Mouse (Mus musculus) heart, postnatal 25 days (tissue): ENCODE measurements around the gene Cdkal1. TPM values are rescaled to one million over a fixed set of nuclear protein-coding genes. Genes with fewer than 3 reads are reported as not detected.
A peak's percentile ranks its signal among the peaks of the same experiment; 100 is the strongest.

Experiments used
- DNase-seq: peaks from one replicate; pipeline ENCODE4 v3.0.0; 2022; ENCODE audit warnings: low spot score
- intact Hi-C: fragments of 180-260 bp; cut with DNase I; formaldehyde crosslinking; loops from one replicate; pipeline ENCODE4 v1.15.1; 2025
- total RNA-seq, 2 experiments: library from RNA; stranded (reverse); gene quantifications; 2 replicates each; pipeline ENCODE4 v1.2.3; 2021

Cdkal1 gene
- total RNA-seq, 2 experiments from 2014 or later, result 33.7 to 34.2 TPM

GRCm38 (mm10) chr13:29609441-29609840 lies 246.0 kb downstream of the Cdkal1 start:
- intact Hi-C loops, result loop anchor here (10.0 kb wide), 2 partner anchors 225 to 405 kb away; no protein-coding TSS in a partner anchor
- DNase-seq, result no peak

GRCm38 (mm10) chr13:29604241-29604640 lies 251.2 kb downstream of the Cdkal1 start:
- peak; percentile 20 for DNase-seq
- intact Hi-C loops, result loop anchor here (10.0 kb wide), 2 partner anchors 231 to 399 kb away; no protein-coding TSS in a partner anchor

- no peak for DNase-seq
- intact Hi-C loops, result loop anchor here (10.0 kb wide), 2 partner anchors 231 to 399 kb away; no protein-coding TSS in a partner anchor
These were observed 251.9 kb downstream of the Cdkal1 start for GRCm38 (mm10) chr13:29603597-29603996.

- DNase-seq, result no peak
- intact Hi-C loops, result loop anchor here (10.0 kb wide), 2 partner anchors 234 to 396 kb away; no protein-coding TSS in a partner anchor
These were observed 254.4 kb downstream of the Cdkal1 start for GRCm38 (mm10) chr13:29601033-29601432.

GRCm38 (mm10) chr13:29599646-29600045 lies 255.8 kb downstream of the Cdkal1 start:
- no peak for DNase-seq
- intact Hi-C loops, result loop anchor here (10.0 kb wide), 2 partner anchors 235 to 395 kb away; no protein-coding TSS in a partner anchor

GRCm38 (mm10) chr13:29596735-29597134 lies 258.7 kb downstream of the Cdkal1 start:
- intact Hi-C loops, result no loop called here
- no peak for DNase-seq

- no peak for DNase-seq
- intact Hi-C loops, result no loop called here
These were observed 262.4 kb downstream of the Cdkal1 start for GRCm38 (mm10) chr13:29593096-29593495.

GRCm38 (mm10) chr13:29590685-29591084 lies 264.8 kb downstream of the Cdkal1 start:
- DNase-seq, result no peak
- intact Hi-C loops, result no loop called here

- no peak for DNase-seq
- intact Hi-C loops, result no loop called here
These were observed 265.3 kb downstream of the Cdkal1 start for GRCm38 (mm10) chr13:29590164-29590563.

GRCm38 (mm10) chr13:29588693-29589092 lies 266.8 kb downstream of the Cdkal1 start:
- intact Hi-C loops, result no loop called here
- no peak for DNase-seq

- DNase-seq, result no peak
- intact Hi-C loops, result no loop called here
These were observed 273.4 kb downstream of the Cdkal1 start for GRCm38 (mm10) chr13:29581762-29582700.

GRCm38 (mm10) chr13:29580780-29581179 lies 274.7 kb downstream of the Cdkal1 start:
- DNase-seq, result no peak
- intact Hi-C loops, result no loop called here

- intact Hi-C loops, result no loop called here
- DNase-seq, result no peak
These were observed 275.5 kb downstream of the Cdkal1 start for GRCm38 (mm10) chr13:29580009-29580408.

- intact Hi-C loops, result no loop called here
- no peak for DNase-seq
These were observed 276.9 kb downstream of the Cdkal1 start for GRCm38 (mm10) chr13:29578621-29579020.

- intact Hi-C loops, result no loop called here
- no peak for DNase-seq
These were observed 280.7 kb downstream of the Cdkal1 start for GRCm38 (mm10) chr13:29574784-29575183.

GRCm38 (mm10) chr13:29572477-29572876 lies 283.0 kb downstream of the Cdkal1 start:
- no peak for DNase-seq
- intact Hi-C loops, result no loop called here

- no peak for DNase-seq
- intact Hi-C loops, result no loop called here
These were observed 289.8 kb downstream of the Cdkal1 start for GRCm38 (mm10) chr13:29565710-29566109.

- intact Hi-C loops, result no loop called here
- no peak for DNase-seq
These were observed 296.3 kb downstream of the Cdkal1 start for GRCm38 (mm10) chr13:29559188-29559587.

- intact Hi-C loops, result no loop called here
- DNase-seq, result no peak
These were observed 300.2 kb downstream of the Cdkal1 start for GRCm38 (mm10) chr13:29555160-29555785.

GRCm38 (mm10) chr13:29553792-29554191 lies 301.7 kb downstream of the Cdkal1 start:
- intact Hi-C loops, result no loop called here
- DNase-seq, result no peak
